Mouse (Mus musculus): ENCODE results near the gene Lhx6.

The Lhx6 gene

DNA sequence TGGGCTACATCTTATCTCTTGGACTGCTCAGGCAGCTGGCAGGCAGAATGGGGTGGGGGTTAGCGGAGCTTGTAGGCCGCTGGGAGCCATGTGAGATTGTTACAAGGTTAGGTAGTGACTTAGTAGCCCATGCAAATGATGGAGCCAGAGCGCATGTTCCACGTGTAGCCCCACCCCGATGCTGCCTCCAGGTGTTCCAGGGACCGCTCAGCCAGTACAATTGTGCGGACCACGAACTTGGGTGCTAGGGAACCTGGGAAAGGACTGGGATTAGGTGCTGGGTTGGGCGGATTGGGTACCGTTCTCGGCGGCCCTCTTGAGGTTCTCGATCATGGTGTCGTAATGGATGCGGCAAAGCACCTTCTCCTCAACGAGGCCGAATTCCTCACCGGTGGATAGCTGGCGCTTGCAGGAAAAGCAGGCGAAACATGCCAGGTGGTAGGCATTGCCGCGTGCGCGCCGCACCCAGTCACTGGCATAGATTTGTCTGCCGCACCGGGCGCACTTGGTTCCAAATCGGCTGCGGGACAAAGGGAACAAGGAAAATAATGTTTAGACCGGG is 11.2 kb downstream of the Lhx6 start:
- no peak for DNase-seq (ENCODE audit: extremely low read depth, low read depth, low spot score)

DNA sequence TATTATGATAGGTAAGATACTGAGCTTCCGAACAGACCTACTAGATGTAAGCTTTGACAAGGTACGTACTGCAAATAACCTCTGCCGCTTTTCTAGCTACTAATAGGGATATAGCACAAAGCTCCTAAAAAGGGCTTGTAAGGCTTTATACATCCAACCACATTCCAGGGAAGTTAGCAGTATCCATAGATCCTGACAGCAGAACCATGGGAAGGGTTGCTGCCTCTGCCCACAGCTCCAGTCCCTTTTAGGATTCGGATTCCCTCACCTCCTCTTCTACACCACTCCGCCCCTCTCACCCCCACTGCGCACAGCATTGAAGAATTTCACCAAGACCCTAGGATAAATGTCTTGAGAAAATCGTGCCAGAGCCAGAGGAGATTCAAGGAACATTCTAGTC is 11.9 kb downstream of the Lhx6 start:
- no peak for DNase-seq (ENCODE audit: extremely low read depth, low read depth, low spot score)

- DNase-seq (ENCODE audit: extremely low read depth, low read depth, low spot score): no peak
Measured at GRCm38 (mm10) chr2:36092748-36093147, 12.5 kb downstream of the Lhx6 start.

DNA sequence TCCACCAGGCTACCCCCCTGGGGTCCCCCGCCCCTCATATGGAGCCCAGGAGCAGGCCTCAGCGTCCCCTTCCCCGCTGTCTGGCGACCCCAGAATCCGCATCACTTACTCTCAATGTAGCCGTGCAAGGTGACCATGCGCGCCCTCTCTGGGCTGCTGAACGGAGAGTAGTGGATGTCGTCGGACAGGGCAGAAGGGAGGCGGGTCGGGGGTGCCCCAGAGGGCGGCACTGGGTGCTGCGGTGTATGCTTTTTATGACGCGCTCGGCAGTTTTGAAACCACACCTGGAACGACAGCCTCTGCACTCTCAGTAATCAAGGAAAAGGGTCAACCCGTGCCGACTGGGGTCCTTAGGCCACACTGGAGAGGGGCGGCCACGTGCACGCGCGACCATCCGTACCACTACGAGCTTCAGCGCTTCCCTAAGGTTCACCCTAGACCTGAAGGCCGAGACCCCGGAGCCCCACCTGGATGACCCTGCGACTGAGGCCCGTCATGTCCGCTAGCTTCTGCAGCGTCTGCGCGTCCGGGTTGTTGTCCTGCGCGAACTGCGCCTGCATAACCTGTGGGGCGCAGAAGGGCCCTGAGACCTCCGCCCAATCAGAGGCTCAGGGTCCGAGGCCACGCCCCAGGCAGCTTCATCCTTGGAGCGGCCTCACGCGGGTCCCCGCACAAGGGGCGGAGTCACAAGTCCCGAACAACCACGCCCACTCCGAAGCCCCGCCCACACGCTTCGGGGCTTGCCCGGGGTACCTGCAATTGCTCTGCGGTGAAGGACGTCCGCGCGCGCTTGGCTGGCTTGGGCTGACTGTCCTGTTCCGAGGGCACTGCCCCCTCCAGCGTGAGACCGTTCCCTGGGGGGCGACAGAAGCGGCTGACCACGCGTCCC is 14.1 kb downstream of the Lhx6 start:
- no peak for DNase-seq (ENCODE audit: extremely low read depth, low read depth, low spot score)

DNA sequence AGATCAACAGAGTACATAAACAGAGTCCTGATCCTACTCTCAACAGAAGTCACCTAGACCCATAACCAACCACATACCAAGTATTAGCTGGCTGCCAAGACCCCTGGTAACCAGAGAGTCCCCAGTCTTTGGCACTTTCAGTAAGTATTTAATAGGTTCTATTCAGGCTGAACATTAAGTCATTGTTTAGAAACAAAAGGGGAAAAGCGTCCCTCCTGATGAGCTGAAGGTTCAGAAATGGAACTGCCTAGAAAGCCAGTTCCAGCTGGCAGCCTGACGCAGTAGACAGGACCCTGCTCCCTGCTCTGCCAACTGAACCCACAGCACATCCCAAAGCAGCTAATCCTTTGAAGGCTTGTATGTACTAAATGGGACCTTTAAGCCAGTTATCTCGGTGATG is 16.0 kb downstream of the Lhx6 start:
- no peak for DNase-seq (ENCODE audit: extremely low read depth, low read depth, low spot score)

GRCm38 (mm10) chr2:36085041-36085440 is 20.2 kb downstream of the Lhx6 start:
- DNase-seq (ENCODE audit: extremely low read depth, low read depth, low spot score): no peak

DNA sequence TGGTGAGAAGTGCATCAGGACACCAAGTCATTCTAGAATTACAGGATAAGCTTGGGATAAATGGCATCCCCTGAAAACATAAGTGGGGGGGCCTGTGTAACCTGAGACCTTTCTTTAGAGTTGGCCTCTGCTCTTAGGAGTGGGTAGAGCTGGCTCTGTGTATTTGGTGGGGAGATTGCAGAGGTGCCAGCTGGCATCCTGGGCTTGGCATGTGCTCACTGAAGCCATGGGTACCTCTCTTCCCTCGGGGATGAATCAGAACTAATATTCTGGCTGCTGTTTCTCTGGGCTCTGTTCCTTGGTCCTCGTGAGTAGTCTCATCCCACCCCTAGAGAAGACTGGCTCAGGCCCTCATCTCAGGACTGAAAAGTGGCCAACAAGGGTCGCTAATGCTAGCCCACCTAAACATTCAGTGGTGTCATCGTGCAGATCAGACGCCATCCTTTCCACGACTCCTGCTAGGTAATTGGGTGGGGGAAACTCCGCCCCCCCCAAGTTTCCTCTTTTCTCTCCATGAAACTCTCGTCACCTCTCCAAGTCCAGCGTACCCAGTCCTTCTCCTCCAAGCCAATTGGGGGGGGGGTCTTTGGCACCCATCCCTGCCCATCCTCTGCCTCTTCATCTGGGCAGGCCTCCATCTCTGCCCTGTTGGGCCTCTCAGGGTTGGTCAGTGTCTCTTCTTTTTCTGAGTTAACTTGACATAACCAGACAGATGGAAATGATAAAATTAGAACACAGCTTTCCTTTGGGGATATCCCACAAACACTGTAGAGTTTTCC is 22.2 kb downstream of the Lhx6 start:
- DNase-seq (ENCODE audit: extremely low read depth, low read depth, low spot score): no peak

GRCm38 (mm10) chr2:36081446-36081845 is 23.8 kb downstream of the Lhx6 start:
- no peak for DNase-seq (ENCODE audit: extremely low read depth, low read depth, low spot score)

- no peak for DNase-seq (ENCODE audit: extremely low read depth, low read depth, low spot score)
Measured at GRCm38 (mm10) chr2:36077160-36077761, 27.9 kb downstream of the Lhx6 start.

DNA sequence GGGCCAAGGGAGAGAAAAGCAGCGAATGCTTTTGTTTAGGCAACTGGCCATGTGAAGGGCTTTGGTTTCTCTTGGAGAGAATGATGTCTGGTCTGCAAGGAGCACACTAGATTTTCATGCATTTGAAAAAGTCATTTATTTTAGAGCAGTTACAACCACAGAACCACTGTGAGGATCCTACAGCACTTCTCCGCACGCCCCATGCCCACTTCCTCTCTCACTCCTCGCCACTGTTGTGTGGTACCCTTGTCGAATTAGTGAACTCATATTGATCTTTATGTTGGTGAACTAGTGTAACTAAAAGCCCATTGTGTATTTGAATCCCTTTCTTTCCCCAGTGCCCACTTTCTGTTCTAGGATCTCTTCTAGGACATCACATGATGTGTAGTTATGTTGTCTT is 30.0 kb downstream of the Lhx6 start:
- no peak for DNase-seq (ENCODE audit: extremely low read depth, low read depth, low spot score)

- no peak for DNase-seq (ENCODE audit: extremely low read depth, low read depth, low spot score)
Measured at GRCm38 (mm10) chr2:36073781-36074180, 31.4 kb downstream of the Lhx6 start.

DNA sequence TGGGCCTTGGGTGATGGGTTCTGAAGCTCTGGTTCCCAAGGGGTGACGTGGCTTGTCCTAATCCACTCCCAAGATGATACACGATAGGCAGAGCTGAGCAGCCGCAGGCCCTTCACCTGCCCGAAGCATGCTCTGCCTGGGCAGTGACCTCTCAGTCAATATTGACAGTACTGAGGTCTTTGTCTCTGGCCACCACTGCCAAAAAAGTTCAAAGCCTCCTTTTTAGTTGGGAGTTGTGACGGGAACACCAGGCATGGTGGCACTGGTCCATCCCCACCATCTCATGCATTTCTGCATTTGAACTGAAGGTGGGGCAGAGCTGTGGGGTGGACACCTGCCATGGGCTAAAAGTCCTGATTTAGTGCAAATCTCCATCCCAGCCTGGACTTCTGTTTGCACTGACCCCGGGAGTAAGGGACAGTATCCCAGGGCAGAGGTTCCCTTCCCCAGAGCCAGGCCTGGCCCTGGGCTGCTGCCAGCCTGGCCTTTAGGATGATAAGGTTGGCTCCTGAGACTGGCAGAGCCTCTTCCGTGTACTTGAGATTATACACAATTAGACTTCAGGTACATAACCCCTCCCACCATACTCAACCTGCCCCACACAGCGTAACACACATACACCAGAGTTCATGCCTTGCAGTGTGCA is 33.4 kb downstream of the Lhx6 start:
- no peak for DNase-seq (ENCODE audit: extremely low read depth, low read depth, low spot score)

GRCm38 (mm10) chr2:36067132-36067531 is 38.1 kb downstream of the Lhx6 start:
- no peak for DNase-seq (ENCODE audit: extremely low read depth, low read depth, low spot score)

- no peak for DNase-seq (ENCODE audit: extremely low read depth, low read depth, low spot score)
Measured at GRCm38 (mm10) chr2:36061409-36061808, 43.8 kb downstream of the Lhx6 start.

- no peak for DNase-seq (ENCODE audit: extremely low read depth, low read depth, low spot score)
Measured at GRCm38 (mm10) chr2:36056248-36056647, 49.0 kb downstream of the Lhx6 start.

DNA sequence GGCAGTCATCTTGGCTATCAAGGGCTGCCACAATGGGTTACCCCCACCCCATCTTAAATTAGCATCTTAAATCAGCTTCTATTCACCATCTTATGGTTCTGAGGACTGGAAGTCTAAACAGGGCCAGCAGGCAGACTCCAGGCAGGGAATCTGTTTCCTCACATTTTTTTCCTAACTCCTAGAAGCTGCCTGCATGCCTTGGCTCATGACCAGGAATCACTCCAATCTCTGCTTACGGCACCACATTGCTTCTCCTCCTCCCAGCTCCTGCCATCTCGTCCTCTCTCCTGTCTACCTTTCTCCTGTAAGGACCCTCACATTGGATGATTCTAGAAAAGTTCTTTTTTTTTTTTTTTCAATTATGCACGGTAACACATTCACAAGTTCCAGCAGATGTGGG is 52.0 kb downstream of the Lhx6 start:
- DNase-seq (ENCODE audit: extremely low read depth, low read depth, low spot score): no peak

GRCm38 (mm10) chr2:36049567-36049954 is 55.6 kb downstream of the Lhx6 start:
- no peak for DNase-seq (ENCODE audit: extremely low read depth, low read depth, low spot score)

GRCm38 (mm10) chr2:36048748-36049566 is 56.3 kb downstream of the Lhx6 start, which contains the start of the genes Ndufa8 and Morn5:
Gene Ndufa8, minus strand, starts transcription at chr2:36049406.
Gene Morn5, plus strand, starts transcription at chr2:36049458.
- peak; percentile 54 for DNase-seq (ENCODE audit: extremely low read depth, low read depth, low spot score)

DNA sequence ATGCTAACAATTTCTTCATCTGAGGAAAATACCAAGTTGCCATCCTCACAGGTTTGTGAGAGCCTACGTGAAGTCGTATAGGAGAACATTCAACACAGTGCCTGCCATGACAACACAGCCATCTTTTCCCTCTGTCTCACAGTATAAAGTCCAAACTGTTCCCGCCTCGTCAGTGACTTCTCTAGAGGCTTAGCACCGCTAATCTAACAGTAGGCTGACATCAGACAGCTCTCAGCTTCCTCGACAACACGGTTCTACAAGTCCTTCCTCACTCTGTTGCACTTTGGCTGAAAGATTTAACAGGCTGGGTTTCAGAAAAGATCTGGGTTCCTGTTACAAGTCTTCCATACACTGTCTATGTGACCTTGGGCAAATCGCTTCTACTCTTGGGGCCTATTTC is 57.0 kb downstream of the Lhx6 start:
- DNase-seq (ENCODE audit: extremely low read depth, low read depth, low spot score): no peak

GRCm38 (mm10) chr2:36040872-36041271 is 64.3 kb downstream of the Lhx6 start:
- DNase-seq (ENCODE audit: extremely low read depth, low read depth, low spot score): no peak
